Mouse (Mus musculus): ENCODE results near the gene Lrmda. TPM values are rescaled to one million over a fixed set of nuclear protein-coding genes. Genes with fewer than 3 reads are reported as not detected.
A peak's percentile ranks its signal among the peaks of the same experiment; 100 is the strongest.

Gene Lrmda
- polyA plus RNA-seq, 1 experiment from 2014 or later = 0.80 TPM

DNA sequence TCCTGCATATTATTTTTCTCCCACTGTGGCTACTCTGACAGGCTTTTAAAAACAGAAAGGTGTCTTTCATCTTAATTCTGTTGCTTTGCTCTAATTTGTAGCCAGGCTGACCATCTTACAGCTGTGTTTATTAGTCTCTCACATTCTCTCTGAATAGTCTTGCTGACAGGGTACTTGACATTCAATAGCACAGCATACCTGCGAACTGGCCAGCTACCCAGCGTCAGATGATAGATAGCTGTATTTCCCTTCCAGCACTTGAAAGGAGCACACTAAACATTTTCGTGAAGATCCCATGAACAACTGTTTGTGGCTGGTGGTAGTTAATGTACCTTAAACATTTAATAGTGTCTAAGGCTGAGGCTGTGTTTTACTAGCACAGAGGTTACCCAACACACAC, 646.9 kb downstream of the Lrmda start:
- 80% methylated on average over 3 of the region's 3 CpGs for WGBS
- Histone ChIP-seq H3K4me3 (ENCODE audit: low read length) (no peak overlapping the region), H3K27ac (ENCODE audit: low read depth, low read length) (no peak overlapping the region), H3K9me3 (ENCODE audit: control insufficient read depth, low read length) (no peaks in the 10 kb centered on the region), H3K4me1 (ENCODE audit: control insufficient read depth, insufficient read depth, low read depth, low read length) (no peaks in the 10 kb centered on the region), H3K4me2 (ENCODE audit: low read length) (no peak overlapping the region), H3K36me3 (ENCODE audit: control insufficient read depth, insufficient read depth, low read length) (no peaks in the 10 kb centered on the region), H3K9ac (ENCODE audit: low read depth, low read length) (no peak overlapping the region), H3K27me3 (replicated peaks; ENCODE audit: control insufficient read depth, insufficient read depth, low read length) (no peaks in the 10 kb centered on the region; the same call in 1 of the 2 replicates)
- ATAC-seq = no peak

DNA sequence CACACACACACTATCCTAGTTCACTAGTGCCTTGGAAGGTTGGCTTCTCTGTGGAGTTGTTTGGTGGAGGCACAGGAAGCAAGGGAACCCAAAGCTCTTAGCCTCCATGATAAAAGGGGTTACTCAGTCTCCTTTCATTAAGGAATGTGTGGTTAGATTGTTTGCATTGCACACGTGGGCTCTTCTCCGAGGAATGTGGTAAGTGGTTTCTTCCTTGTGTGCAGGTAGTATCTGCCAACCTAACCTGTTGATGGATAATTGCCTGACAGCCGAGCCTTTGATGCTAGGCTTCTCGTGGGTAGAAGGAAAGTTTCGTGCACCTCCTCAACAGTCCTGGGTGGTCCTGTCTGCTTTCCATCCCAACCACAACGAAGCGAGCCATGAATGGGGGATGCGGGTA, 648.8 kb downstream of the Lrmda start:
- no peak overlapping the region for H3K27ac ChIP-seq (ENCODE audit: low read depth, low read length)
- no peak overlapping the region for H3K9ac ChIP-seq (ENCODE audit: low read depth, low read length)
- 65% methylated on average over 8 of the region's 8 CpGs for WGBS
- no peaks in the 10 kb centered on the region for H3K4me1 ChIP-seq (ENCODE audit: control insufficient read depth, insufficient read depth, low read depth, low read length)
- H3K9me3 ChIP-seq (ENCODE audit: control insufficient read depth, low read length) = no peaks in the 10 kb centered on the region
- no peak overlapping the region for H3K4me3 ChIP-seq (ENCODE audit: low read length)
- H3K27me3 ChIP-seq (replicated peaks; ENCODE audit: control insufficient read depth, insufficient read depth, low read length) = no peaks in the 10 kb centered on the region; the same call in 1 of the 2 replicates
- no peak for ATAC-seq
- no peaks in the 10 kb centered on the region for H3K36me3 ChIP-seq (ENCODE audit: control insufficient read depth, insufficient read depth, low read length)
- H3K4me2 ChIP-seq (ENCODE audit: low read length) = no peak overlapping the region

DNA sequence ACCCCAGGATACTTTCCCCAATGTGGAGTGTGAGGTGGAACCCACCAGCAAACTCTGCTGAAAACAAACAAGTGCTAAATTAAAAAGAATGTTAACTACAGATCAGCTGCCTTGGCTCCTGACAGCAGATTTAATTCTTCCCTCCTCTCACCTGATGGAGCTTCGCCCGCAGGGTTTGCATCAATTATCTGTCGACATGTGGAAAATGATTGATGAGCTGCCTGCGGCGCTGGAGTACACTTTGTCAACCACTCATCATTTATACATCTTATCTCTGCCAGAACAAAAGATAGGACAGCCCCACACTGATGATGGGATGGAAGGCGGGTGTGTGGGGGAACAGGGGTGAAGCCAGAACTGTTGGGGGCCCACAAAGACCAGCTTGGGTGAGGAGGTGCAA, 649.2 kb downstream of the Lrmda start:
- no peaks in the 10 kb centered on the region for H3K4me1 ChIP-seq (ENCODE audit: control insufficient read depth, insufficient read depth, low read depth, low read length)
- no peaks in the 10 kb centered on the region for H3K9me3 ChIP-seq (ENCODE audit: control insufficient read depth, low read length)
- 60% methylated on average over 6 of the region's 6 CpGs for WGBS
- no peak for ATAC-seq
- H3K27me3 ChIP-seq (replicated peaks; ENCODE audit: control insufficient read depth, insufficient read depth, low read length) = no peaks in the 10 kb centered on the region; the same call in 1 of the 2 replicates
- H3K27ac ChIP-seq (ENCODE audit: low read depth, low read length) = no peak overlapping the region
- no peaks in the 10 kb centered on the region for H3K36me3 ChIP-seq (ENCODE audit: control insufficient read depth, insufficient read depth, low read length)
- H3K4me3 ChIP-seq (ENCODE audit: low read length) = no peak overlapping the region
- no peak overlapping the region for H3K4me2 ChIP-seq (ENCODE audit: low read length)
- no peak overlapping the region for H3K9ac ChIP-seq (ENCODE audit: low read depth, low read length)

DNA sequence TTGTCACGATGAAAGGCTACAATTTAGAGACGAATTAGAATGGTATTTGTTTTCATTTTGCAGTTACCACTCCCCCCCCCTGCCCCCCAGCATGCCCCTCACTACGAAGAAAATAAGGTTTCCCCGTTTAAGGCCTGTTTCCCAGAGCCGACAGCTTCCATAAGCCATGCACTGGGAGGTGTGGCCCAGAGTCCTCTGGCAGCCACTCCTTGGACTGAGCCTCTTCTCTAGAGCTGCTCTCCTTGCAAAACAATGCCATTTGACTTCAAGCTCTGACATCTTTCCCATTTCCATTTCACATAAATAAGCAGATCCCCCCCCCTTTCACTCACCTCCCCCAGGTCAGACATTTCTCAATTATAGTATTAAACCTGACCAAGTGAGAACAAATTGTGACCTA, 654.1 kb downstream of the Lrmda start:
- H3K9ac ChIP-seq (ENCODE audit: low read depth, low read length) = no peak overlapping the region
- no peak overlapping the region for H3K4me2 ChIP-seq (ENCODE audit: low read length)
- H3K9me3 ChIP-seq (ENCODE audit: control insufficient read depth, low read length) = no peaks in the 10 kb centered on the region
- no peak overlapping the region for H3K27ac ChIP-seq (ENCODE audit: low read depth, low read length)
- ATAC-seq = no peak
- no peaks in the 10 kb centered on the region for H3K36me3 ChIP-seq (ENCODE audit: control insufficient read depth, insufficient read depth, low read length)
- H3K4me3 ChIP-seq (ENCODE audit: low read length) = no peak overlapping the region
- H3K4me1 ChIP-seq (ENCODE audit: control insufficient read depth, insufficient read depth, low read depth, low read length) = no peaks in the 10 kb centered on the region; the same call in 1 of the 2 replicates
- WGBS = 35% methylated on average over 5 of the region's 5 CpGs
- no peaks in the 10 kb centered on the region for H3K27me3 ChIP-seq (replicated peaks; ENCODE audit: control insufficient read depth, insufficient read depth, low read length)

DNA sequence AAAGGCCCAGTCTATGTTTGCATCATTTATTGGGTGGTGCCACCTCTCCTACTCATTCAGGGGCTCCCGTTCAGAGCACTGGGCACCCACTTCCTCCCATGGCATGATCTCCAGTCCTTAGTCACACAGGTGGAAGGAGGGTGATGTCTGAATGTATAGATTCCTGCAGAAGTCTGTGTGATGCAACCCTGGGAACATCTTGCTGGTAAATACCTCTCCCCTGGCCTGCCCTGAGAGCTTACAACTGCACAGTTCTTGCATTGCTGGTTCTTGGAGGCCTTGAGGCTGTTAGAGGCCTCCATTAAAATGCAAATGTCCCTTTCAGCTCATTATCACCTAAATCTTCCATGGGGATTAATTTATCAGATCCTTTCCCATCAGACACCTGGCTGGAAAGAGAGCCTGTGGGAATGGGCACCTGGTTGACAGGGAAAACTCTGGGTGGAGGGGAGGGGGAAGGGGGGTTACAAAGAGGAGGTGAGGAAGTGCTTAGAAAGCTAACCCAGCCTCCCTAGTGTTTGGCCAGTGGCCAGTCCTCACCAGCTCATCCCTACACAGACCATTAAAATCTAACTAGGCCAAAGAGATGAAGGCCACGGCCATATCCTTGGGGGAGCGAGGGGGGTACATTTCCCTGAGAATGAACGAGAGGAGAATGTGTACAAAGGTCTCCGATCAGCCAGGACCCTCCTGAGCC, 659.6 kb downstream of the Lrmda start:
- peak; percentile 48; the same call in 1 of the 2 replicates for ATAC-seq
- no peak overlapping the region for H3K9ac ChIP-seq (ENCODE audit: low read depth, low read length)
- H3K4me2 ChIP-seq (ENCODE audit: low read length) = no peak overlapping the region
- H3K4me1 ChIP-seq (ENCODE audit: control insufficient read depth, insufficient read depth, low read depth, low read length) = peaks cover 5% of the 10 kb centered on the region; the same call in 1 of the 2 replicates
- no peaks in the 10 kb centered on the region for H3K9me3 ChIP-seq (ENCODE audit: control insufficient read depth, low read length)
- H3K4me3 ChIP-seq (ENCODE audit: low read length) = no peak overlapping the region
- H3K27me3 ChIP-seq (replicated peaks; ENCODE audit: control insufficient read depth, insufficient read depth, low read length) = no peaks in the 10 kb centered on the region
- no peaks in the 10 kb centered on the region for H3K36me3 ChIP-seq (ENCODE audit: control insufficient read depth, insufficient read depth, low read length)
- no peak overlapping the region for H3K27ac ChIP-seq (ENCODE audit: low read depth, low read length)
- 35% methylated on average over 5 of the region's 5 CpGs for WGBS

DNA sequence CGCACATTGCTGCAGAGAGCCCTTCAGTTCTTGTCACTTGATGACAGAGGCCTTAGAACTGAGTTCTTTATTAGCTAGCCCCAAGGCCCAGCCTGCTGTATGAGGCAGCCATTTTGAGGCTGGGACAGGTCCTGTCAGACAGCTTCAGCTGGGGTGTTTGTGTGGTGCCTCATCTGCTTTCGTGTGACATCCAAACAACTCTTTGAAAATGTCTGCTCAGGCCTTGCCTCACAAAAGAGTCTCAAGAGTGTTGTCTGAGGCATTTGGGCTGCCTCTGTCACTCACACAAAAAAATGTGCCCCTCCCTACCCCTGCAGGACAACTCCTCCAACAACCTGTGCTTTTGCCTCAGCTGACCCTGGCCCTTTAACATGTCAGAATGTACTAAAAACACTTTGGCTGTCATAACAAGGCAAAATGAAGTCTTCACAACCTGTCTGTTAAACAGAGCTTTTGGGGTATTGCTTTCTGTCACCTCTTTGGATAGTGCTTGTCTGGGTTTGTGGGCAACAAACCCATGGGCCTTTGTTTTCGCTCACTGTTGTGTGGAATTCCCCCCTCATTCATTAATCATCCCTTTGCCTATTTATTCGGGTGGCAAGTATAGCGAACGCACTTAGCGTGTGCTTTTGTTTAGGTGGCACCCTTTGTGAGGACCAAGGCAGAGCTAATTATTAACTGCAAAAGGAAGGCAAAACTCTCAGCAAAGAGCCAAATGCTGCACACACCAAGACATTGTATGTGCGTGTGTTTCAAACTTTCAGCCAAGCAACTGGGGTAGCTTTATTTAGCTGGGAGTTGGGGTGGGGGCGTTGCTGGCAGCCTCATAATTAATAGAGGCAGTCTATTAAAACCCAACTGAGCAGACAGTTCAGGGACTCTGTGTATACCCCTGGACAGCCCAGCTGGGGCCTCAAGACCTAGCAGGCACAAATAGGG, 660.5 kb downstream of the Lrmda start:
- no peaks in the 10 kb centered on the region for H3K36me3 ChIP-seq (ENCODE audit: control insufficient read depth, insufficient read depth, low read length)
- 24% methylated on average over 9 of the region's 9 CpGs for WGBS
- H3K27ac ChIP-seq (ENCODE audit: low read depth, low read length) = no peak overlapping the region
- H3K4me1 ChIP-seq (ENCODE audit: control insufficient read depth, insufficient read depth, low read depth, low read length) = peaks cover 5% of the 10 kb centered on the region; the same call in 1 of the 2 replicates
- ATAC-seq = peak; percentile 87
- no peaks in the 10 kb centered on the region for H3K9me3 ChIP-seq (ENCODE audit: control insufficient read depth, low read length)
- no peaks in the 10 kb centered on the region for H3K27me3 ChIP-seq (replicated peaks; ENCODE audit: control insufficient read depth, insufficient read depth, low read length)
- H3K4me2 ChIP-seq (ENCODE audit: low read length) = no peak overlapping the region
- no peak overlapping the region for H3K9ac ChIP-seq (ENCODE audit: low read depth, low read length)
- H3K4me3 ChIP-seq (ENCODE audit: low read length) = no peak overlapping the region

DNA sequence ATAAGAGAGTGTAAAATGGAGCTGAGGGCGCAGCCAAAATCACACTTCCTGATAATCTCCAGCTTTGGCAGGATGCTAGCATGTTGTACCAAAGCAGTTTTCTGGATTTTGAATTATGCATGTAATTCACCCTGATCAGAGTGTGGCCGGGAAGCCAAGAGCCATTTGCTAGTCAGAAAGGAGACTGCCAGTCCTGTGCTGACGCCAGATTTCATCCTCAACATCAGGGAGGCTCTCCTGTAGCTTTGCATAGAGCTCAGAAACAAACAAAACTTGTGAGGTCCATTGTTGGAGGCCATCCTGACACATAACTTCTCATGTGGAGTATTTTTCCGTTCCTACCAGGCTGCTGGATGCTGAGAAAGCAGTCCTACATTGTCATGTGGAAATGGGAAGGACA, 667.4 kb downstream of the Lrmda start:
- no peak overlapping the region for H3K9ac ChIP-seq (ENCODE audit: low read depth, low read length)
- no peaks in the 10 kb centered on the region for H3K9me3 ChIP-seq (ENCODE audit: control insufficient read depth, low read length)
- WGBS = 53% methylated on average over 4 of the region's 4 CpGs
- H3K4me3 ChIP-seq (ENCODE audit: low read length) = no peak overlapping the region
- no peak for ATAC-seq
- no peaks in the 10 kb centered on the region for H3K4me1 ChIP-seq (ENCODE audit: control insufficient read depth, insufficient read depth, low read depth, low read length)
- no peaks in the 10 kb centered on the region for H3K27me3 ChIP-seq (replicated peaks; ENCODE audit: control insufficient read depth, insufficient read depth, low read length)
- no peaks in the 10 kb centered on the region for H3K36me3 ChIP-seq (ENCODE audit: control insufficient read depth, insufficient read depth, low read length)
- H3K4me2 ChIP-seq (ENCODE audit: low read length) = no peak overlapping the region
- no peak overlapping the region for H3K27ac ChIP-seq (ENCODE audit: low read depth, low read length)

DNA sequence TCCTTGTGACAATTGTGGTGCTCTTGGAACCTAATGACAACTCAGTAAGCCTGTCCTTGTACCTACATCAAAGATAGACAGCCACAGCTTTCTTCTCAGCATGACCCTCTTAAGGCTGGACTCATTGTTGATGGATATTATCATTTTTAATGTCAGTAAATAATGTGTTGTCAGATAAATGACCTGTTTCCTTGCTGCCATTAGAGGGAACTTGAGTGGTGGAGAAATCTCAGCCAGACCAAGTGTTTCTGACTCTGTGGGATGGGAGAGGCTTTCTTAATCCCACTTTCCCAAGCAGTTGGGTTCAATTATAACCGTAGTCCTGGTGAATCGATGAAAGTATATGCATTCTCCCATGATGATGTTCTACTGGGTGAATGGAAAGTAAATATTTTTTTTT, 668.9 kb downstream of the Lrmda start:
- Histone ChIP-seq H3K27ac (ENCODE audit: low read depth, low read length) (no peak overlapping the region), H3K4me3 (ENCODE audit: low read length) (no peak overlapping the region), H3K36me3 (ENCODE audit: control insufficient read depth, insufficient read depth, low read length) (no peaks in the 10 kb centered on the region), H3K4me1 (ENCODE audit: control insufficient read depth, insufficient read depth, low read depth, low read length) (no peaks in the 10 kb centered on the region), H3K9ac (ENCODE audit: low read depth, low read length) (no peak overlapping the region), H3K27me3 (replicated peaks; ENCODE audit: control insufficient read depth, insufficient read depth, low read length) (no peaks in the 10 kb centered on the region), H3K4me2 (ENCODE audit: low read length) (no peak overlapping the region), H3K9me3 (ENCODE audit: control insufficient read depth, low read length) (no peaks in the 10 kb centered on the region)
- no peak for ATAC-seq
- WGBS = 91% methylated on average over 2 of the region's 2 CpGs

DNA sequence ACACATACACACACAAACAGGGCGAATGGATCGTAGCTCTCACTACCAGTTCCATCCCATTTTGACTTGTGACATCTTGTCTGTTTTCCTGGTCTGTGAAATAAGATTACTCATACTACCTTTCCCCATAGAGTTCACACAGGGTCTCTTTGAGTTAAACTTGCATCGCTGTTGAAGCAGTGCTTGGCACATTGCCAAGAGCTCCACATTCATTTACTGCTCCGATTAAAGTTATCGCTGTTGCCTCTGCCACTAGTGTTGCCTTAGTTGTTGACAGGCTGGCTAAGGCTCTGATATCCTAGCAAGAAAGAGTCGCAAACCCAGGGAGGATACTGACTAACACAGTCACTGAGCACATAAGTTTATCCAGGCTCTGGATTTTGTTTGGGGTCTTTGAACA, 675.9 kb downstream of the Lrmda start:
- Histone ChIP-seq H3K36me3 (ENCODE audit: control insufficient read depth, insufficient read depth, low read length) (no peaks in the 10 kb centered on the region), H3K4me2 (ENCODE audit: low read length) (no peak overlapping the region), H3K27ac (ENCODE audit: low read depth, low read length) (no peak overlapping the region), H3K9me3 (ENCODE audit: control insufficient read depth, low read length) (no peaks in the 10 kb centered on the region), H3K9ac (ENCODE audit: low read depth, low read length) (no peak overlapping the region), H3K27me3 (replicated peaks; ENCODE audit: control insufficient read depth, insufficient read depth, low read length) (no peaks in the 10 kb centered on the region), H3K4me1 (ENCODE audit: control insufficient read depth, insufficient read depth, low read depth, low read length) (no peaks in the 10 kb centered on the region; the same call in 1 of the 2 replicates), H3K4me3 (ENCODE audit: low read length) (no peak overlapping the region)
- 45% methylated on average over 6 of the region's 6 CpGs for WGBS
- ATAC-seq = peak; percentile 34; the same call in 1 of the 2 replicates
